In the genomic region with DNA sequence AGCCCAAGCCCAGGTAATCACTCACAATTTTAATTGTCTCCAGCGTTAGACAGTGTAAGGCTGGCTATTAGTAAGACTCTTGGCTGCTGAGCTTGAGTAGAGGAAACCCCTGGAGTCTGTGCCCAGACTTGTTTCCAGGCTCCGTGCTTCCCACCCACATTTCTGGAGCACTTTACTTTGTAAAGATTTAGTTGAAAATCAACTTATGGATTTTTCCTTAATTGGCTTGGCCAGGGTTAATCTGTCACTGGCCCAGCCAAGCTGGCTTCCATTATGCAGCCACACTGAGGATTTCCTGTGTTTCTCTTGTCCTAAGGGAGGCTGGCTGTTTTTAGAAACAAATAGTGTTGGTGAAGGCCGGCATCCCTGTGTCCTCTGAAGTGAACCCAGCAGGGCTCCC, we compare ENCODE assay signal across 13 mouse cellular contexts.
DNase-seq lines count a peak whose midpoint lies in the region; ATAC-seq and TF ChIP-seq lines count a peak whose summit lies in the region.
"Had no signal": no experiment of that assay in that cellular context is flagged by ENCODE, and none has a peak within 500 bp of the region (broad histone marks: within the 10 kb centered on the region; RNA-seq: fewer than 3 reads in every experiment).

No protein-coding gene starts in this region.

- H3K27ac ChIP-seq in stomach, embryonic 14.5 days (ENCODE audit: low read length) = peak overlapping the region; percentile 12; the same call in 1 of the 2 replicates
- H3K27ac ChIP-seq in stomach, postnatal 0 days (replicated peaks) = no peak overlapping the region
- H3K27ac ChIP-seq: hindbrain, embryonic 14.5 days; limb, embryonic 13.5 days had no signal

- no peak for TF ChIP-seq CTCF in stomach, postnatal 0 days (IDR thresholded peaks at IDR 0.05; ENCODE audit: low read depth)

- 16% methylated on average over 3 of the region's 3 CpGs for WGBS in stomach, embryonic 14.5 days
- 16% methylated on average over 3 of the region's 3 CpGs for WGBS in stomach, postnatal 0 days

- no peak for DNase-seq in stomach, postnatal 0 days (ENCODE audit: low spot score)
- DNase-seq in heart, adult 9 months (ENCODE audit: low spot score in 2 of 2) = peak; percentile 23 to 52
- peak; percentile 26 for DNase-seq in kidney, postnatal 10 days
- no peak for DNase-seq in layer of hippocampus, postnatal 10 days (ENCODE audit: low spot score in 2 of 2)
- DNase-seq in right cerebral cortex, postnatal 36 days (ENCODE audit: low spot score in 2 of 2) = no peak
- DNase-seq in urinary bladder, postnatal 14 days (ENCODE audit: low spot score) = no peak
- DNase-seq: cerebellum, adult 11 months; layer of hippocampus, adult 9-11 months; right cerebral cortex, adult 18-20 months had no signal

- H3K4me1 ChIP-seq in stomach, embryonic 14.5 days (ENCODE audit: control insufficient read depth, insufficient read depth, low read length) = peaks cover 11% of the 10 kb centered on the region
- H3K4me1 ChIP-seq in stomach, postnatal 0 days (replicated peaks; ENCODE audit: control insufficient read depth, insufficient read depth) = no peaks in the 10 kb centered on the region

- no peaks in the 10 kb centered on the region for H3K27me3 ChIP-seq in stomach, embryonic 14.5 days (ENCODE audit: control insufficient read depth, insufficient read depth, low read length)
- H3K27me3 ChIP-seq in stomach, postnatal 0 days (ENCODE audit: control insufficient read depth, insufficient read depth, low read length) = no peaks in the 10 kb centered on the region
- H3K27me3 ChIP-seq: limb, embryonic 13.5 days had no signal

- no peak for TF ChIP-seq EP300 in stomach, postnatal 0 days (optimal IDR thresholded peaks at IDR 0.05)

- no peak; the same call in 1 of the 2 replicates for ATAC-seq in stomach, embryonic 14.5 days (ENCODE audit: insufficient number of reproducible peaks, insufficient read depth, low FRiP score, low read depth)
- ATAC-seq in stomach, postnatal 0 days (ENCODE audit: low FRiP score, low TSS enrichment) = no peak
- ATAC-seq: activated CD4-positive, CD25-positive, alpha-beta regulatory T cell, adult 4 months had no signal

- H3K9me3 ChIP-seq in stomach, embryonic 14.5 days (ENCODE audit: control insufficient read depth, low read depth, low read length) = no peaks in the 10 kb centered on the region
- no peaks in the 10 kb centered on the region for H3K9me3 ChIP-seq in stomach, postnatal 0 days (ENCODE audit: control insufficient read depth, low read length)
- H3K9me3 ChIP-seq: limb, embryonic 13.5 days had no signal

- no peak overlapping the region for H3K4me2 ChIP-seq in stomach, embryonic 14.5 days (replicated peaks; ENCODE audit: low read depth, low read length)
- H3K4me2 ChIP-seq in stomach, postnatal 0 days (replicated peaks; ENCODE audit: low read depth) = no peak overlapping the region
- H3K4me2 ChIP-seq: hindbrain, embryonic 14.5 days; limb, embryonic 13.5 days had no signal

- H3K4me3 ChIP-seq in stomach, embryonic 14.5 days (ENCODE audit: low read depth, low read length) = no peak overlapping the region
- no peak overlapping the region for H3K4me3 ChIP-seq in stomach, postnatal 0 days (ENCODE audit: low read depth, low read length)
- H3K4me3 ChIP-seq: limb, embryonic 13.5 days had no signal

- H3K9ac ChIP-seq in stomach, embryonic 14.5 days (replicated peaks; ENCODE audit: low read depth, low read length) = no peak overlapping the region
- H3K9ac ChIP-seq in stomach, postnatal 0 days (ENCODE audit: low read length) = no peak overlapping the region
- H3K9ac ChIP-seq: hindbrain, embryonic 14.5 days; limb, embryonic 13.5 days had no signal

- no peaks in the 10 kb centered on the region for H3K36me3 ChIP-seq in stomach, embryonic 14.5 days (ENCODE audit: control insufficient read depth, insufficient read depth, low read length)
- no peaks in the 10 kb centered on the region for H3K36me3 ChIP-seq in stomach, postnatal 0 days (ENCODE audit: control insufficient read depth, insufficient read depth, low read length)
- H3K36me3 ChIP-seq: limb, embryonic 13.5 days had no signal

Comparison
In these comparisons a context has a peak if more than half of its experiments do, and no peak if none do; other contexts are left out.
1. DNase-seq: peak in heart, adult 9 months (2 of 2) and kidney, postnatal 10 days (single experiment); none in stomach, postnatal 0 days (single experiment), layer of hippocampus, postnatal 10 days (0 of 2), right cerebral cortex, postnatal 36 days (0 of 2) and urinary bladder, postnatal 14 days (single experiment).